Mouse (Mus musculus) midbrain, postnatal 0 days (tissue): Measurements from ENCODE around the gene Atp5mpl. TPM values are rescaled to one million over a fixed set of nuclear protein-coding genes. Genes with fewer than 3 reads are reported as not detected.

Experiments
- ATAC-seq: fragments of 200-750 bp; cut with Nextera tagmentation; 2 replicates; pipeline ENCODE4 v1.8.0; 2017; ENCODE audit warnings: moderate number of reproducible peaks, mild to moderate bottlenecking, moderate TSS enrichment, moderate library complexity; ENCODE audit not compliant: low FRiP score
- DNase-seq: peaks from one replicate; pipeline ENCODE4 v3.0.0-alpha.2; 2015; ENCODE audit warnings: low spot score
- H3K27ac ChIP-seq: fragments of 300-500 bp; sonication (generic); 2 replicates; pipeline ENCODE4 v1.5.1; 2014; ENCODE audit warnings: low read depth, mild to moderate bottlenecking, low read length, mixed read lengths
- H3K27me3 ChIP-seq: fragments of 300-500 bp; sonication (generic); 2 replicates; pipeline ENCODE4 v1.6.1; 2014; ENCODE audit warnings: low read length, control low read depth, mixed read lengths; ENCODE audit not compliant: insufficient read depth
- H3K36me3 ChIP-seq: fragments of 300-500 bp; sonication (generic); 2 replicates; pipeline ENCODE4 v1.6.1; 2014; ENCODE audit warnings: low read length, control low read depth, mixed read lengths; ENCODE audit not compliant: insufficient read depth
- H3K4me1 ChIP-seq: fragments of 300-500 bp; sonication (generic); 2 replicates; pipeline ENCODE4 v1.6.1; 2014; ENCODE audit warnings: mild to moderate bottlenecking, control low read depth, antibody characterized with exemption, low read length, mixed read lengths; ENCODE audit not compliant: insufficient read depth
- H3K4me2 ChIP-seq: fragments of 300-500 bp; sonication (generic); 2 replicates; pipeline ENCODE4 v1.6.1; 2014; ENCODE audit warnings: low read depth, mild to moderate bottlenecking, low read length, mixed read lengths; ENCODE audit not compliant: poor library complexity, severe bottlenecking
- H3K4me3 ChIP-seq: fragments of 300-500 bp; sonication (generic); 2 replicates; pipeline ENCODE4 v1.5.1; 2014; ENCODE audit warnings: low read depth, mild to moderate bottlenecking, low read length, moderate library complexity
- H3K9ac ChIP-seq: fragments of 300-500 bp; sonication (generic); replicated peaks from 2 replicates; pipeline ENCODE4 v1.6.1; 2014; ENCODE audit warnings: mild to moderate bottlenecking, low read length, moderate library complexity, mixed read lengths; ENCODE audit not compliant: poor library complexity, severe bottlenecking
- H3K9me3 ChIP-seq: fragments of 300-500 bp; sonication (generic); 2 replicates; pipeline ENCODE4 v1.6.1; 2016; ENCODE audit warnings: low read length, control low read depth
- CTCF ChIP-seq: IDR thresholded peaks from 2 replicates; pipeline ENCODE4 v1.5.1; 2016; ENCODE audit warnings: antibody characterized with exemption, mild to moderate bottlenecking
- WGBS: fragments of 180-500 bp; shearing (Covaris S2); extraction: QIAGEN DNeasy Blood & Tissue Kit; methylation state at CpG from one replicate; pipeline ENCODE4 v1.1.7; 2014; 5-methylcytosine and 5-hydroxymethylcytosine counted together
- polyA plus RNA-seq: library from polyadenylated mRNA; unstranded; fragments of >200 nt; fragmentation: Nextera tagmentation; extraction: Ambion mirVana; gene quantifications from 2 replicates; pipeline ENCODE4 v1.2.1, GENCODE M21; 2015
- total RNA-seq: library from RNA; depleted of rRNA; stranded (reverse); fragments of >200 nt; gene quantifications from 2 replicates; pipeline ENCODE4 v1.2.3, GENCODE M21; 2014

The Atp5mpl gene
- total and polyA plus RNA-seq, 2 experiments from 2014 or later = 371 to 836 TPM

DNA sequence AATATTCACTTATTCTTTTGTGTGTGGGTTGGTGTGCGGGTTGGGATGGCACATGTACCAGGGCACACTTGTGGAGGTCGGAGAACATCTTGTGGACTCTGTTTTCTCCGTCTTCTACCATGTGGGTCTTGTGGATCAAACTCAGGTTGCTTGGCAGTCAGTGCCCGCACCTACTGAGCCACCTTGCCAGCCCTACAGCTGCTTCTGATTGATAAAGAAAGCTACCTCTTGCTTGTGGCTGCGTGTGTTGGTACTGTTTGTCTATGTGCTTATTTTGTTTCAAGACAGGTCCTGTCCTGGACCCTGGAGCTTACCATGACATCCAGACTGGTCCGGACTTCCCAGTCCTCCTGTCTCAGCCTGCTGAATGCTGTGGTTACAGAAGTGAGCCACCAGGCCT lies 43.7 kb downstream of the Atp5mpl start:
- no peaks in the 10 kb centered on the region for H3K36me3 ChIP-seq
- no peak overlapping the region for H3K9ac ChIP-seq
- H3K9me3 ChIP-seq = no peaks in the 10 kb centered on the region
- no peak for ATAC-seq
- H3K27ac ChIP-seq = no peak overlapping the region
- no peak for DNase-seq
- no peaks in the 10 kb centered on the region for H3K4me1 ChIP-seq
- no peak overlapping the region for H3K4me2 ChIP-seq
- H3K4me3 ChIP-seq = no peak overlapping the region
- H3K27me3 ChIP-seq = no peaks in the 10 kb centered on the region
- TF ChIP-seq CTCF = no peak
- 85% methylated on average over 6 of the region's 6 CpGs for WGBS

DNA sequence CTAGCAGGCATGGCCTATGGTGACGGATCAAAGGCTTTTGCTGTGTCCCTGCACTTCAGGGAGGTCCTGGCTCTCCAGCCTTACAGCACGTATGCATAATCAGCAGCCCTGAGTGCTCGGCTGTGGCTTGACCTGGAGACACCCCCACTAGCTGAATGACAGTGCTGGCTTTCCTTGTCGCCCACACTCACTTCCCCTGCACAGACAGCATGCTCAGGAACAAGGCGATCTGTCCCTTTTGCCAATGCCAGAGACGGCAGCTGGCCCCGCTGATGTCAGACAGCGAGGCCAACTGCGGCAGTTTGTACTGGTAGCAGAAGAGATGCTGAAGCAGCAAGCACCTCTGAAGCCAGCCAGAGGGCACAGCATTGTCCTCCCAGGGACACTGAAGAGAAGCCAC lies 46.7 kb downstream of the Atp5mpl start:
- peak; percentile 75 for DNase-seq
- no peaks in the 10 kb centered on the region for H3K4me1 ChIP-seq
- no peak for TF ChIP-seq CTCF
- H3K36me3 ChIP-seq = no peaks in the 10 kb centered on the region
- ATAC-seq = no peak
- no peak overlapping the region for H3K9ac ChIP-seq
- no peak overlapping the region for H3K4me3 ChIP-seq
- H3K27me3 ChIP-seq = no peaks in the 10 kb centered on the region
- no peak overlapping the region for H3K27ac ChIP-seq
- H3K4me2 ChIP-seq = no peak overlapping the region
- no peaks in the 10 kb centered on the region for H3K9me3 ChIP-seq
- WGBS = 53% methylated on average over 9 of the region's 9 CpGs

DNA sequence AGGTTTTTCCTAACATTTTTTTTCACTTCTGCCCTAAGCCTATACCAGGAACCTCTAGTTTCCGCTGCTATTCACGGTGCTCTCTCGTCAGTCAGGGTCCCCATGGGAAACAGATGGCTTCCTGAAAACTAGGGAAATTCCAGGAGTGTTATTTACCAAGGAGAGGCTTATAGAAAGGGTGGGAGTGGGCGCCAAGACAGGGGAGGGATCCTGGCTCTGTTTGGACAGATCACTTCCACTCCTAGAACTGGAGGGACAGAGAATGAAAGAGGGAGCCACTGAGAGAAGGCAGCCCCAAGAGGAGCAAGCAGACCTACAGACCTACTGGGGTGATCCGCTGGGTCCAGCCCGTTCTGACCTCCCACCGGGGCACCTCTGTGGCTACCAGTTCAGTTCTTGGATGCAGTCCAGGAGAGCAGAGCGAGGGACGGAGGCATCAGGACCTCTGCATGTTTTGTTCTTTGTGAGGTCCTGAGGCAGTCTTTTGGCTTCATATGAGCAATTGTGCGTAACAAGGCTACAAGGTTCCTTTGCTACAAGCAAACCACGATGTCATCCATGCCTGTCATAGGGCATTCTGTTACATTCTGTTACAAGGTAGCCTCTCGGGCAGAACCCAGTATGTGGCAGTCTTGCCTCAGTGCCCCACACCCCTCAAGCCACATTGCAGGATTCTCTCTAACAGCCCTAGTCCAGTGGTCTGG lies 50.1 kb downstream of the Atp5mpl start:
- no peak overlapping the region for H3K9ac ChIP-seq
- no peaks in the 10 kb centered on the region for H3K36me3 ChIP-seq
- no peaks in the 10 kb centered on the region for H3K4me1 ChIP-seq
- no peaks in the 10 kb centered on the region for H3K9me3 ChIP-seq
- no peak for ATAC-seq
- H3K4me2 ChIP-seq = no peak overlapping the region
- no peak for DNase-seq
- H3K4me3 ChIP-seq = no peak overlapping the region
- H3K27ac ChIP-seq = no peak overlapping the region
- H3K27me3 ChIP-seq = no peaks in the 10 kb centered on the region
- WGBS = 55% methylated on average over 12 of the region's 12 CpGs
- TF ChIP-seq CTCF = no peak

DNA sequence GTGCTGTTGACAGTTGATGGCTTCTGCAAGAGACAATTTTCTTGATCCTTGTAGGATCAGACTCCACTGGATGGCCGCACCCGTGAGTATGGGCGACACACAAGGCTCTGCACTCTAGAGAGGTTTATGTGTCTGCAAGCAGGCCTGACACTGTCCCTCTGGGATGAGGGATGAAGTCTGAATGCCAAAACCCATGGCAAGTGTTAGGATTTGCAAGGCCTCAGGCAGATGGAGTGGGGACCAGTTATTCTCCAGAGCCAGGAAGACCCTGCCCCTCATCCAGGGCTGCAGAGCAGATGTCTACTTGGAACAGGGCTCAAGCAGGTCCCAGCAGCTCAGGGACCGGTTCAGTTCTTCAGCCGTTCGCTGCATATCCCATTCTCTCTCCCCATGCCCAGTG lies 51.0 kb downstream of the Atp5mpl start:
- no peak overlapping the region for H3K4me3 ChIP-seq
- no peak for TF ChIP-seq CTCF
- ATAC-seq (no peak), DNase-seq (no peak)
- H3K9me3 ChIP-seq = no peaks in the 10 kb centered on the region
- no peak overlapping the region for H3K27ac ChIP-seq
- H3K36me3 ChIP-seq = no peaks in the 10 kb centered on the region
- no peaks in the 10 kb centered on the region for H3K27me3 ChIP-seq
- no peaks in the 10 kb centered on the region for H3K4me1 ChIP-seq
- no peak overlapping the region for H3K9ac ChIP-seq
- 87% methylated on average over 6 of the region's 6 CpGs for WGBS
- no peak overlapping the region for H3K4me2 ChIP-seq

DNA sequence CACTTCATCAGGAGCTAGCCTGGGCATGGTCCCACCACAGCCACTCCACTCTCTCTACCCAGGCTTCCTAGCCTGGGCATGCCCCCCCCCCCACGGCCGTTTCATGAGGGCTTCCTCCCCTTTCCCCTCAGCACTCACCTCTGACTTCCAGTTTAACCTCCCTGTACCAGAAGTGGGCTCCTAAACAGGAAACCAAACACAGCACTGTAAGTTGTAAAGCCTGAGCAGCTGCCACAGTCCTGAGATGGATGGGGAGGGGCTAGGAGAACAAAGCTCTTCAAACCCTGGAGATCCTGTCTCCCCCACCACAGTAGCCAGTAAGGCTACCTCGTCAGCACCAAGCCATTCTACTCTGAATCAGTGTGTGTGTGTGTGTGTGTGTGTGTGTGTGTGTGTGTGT lies 52.7 kb downstream of the Atp5mpl start:
- Histone ChIP-seq H3K27ac (no peak overlapping the region), H3K4me2 (no peak overlapping the region), H3K4me3 (no peak overlapping the region), H3K4me1 (no peaks in the 10 kb centered on the region), H3K27me3 (no peaks in the 10 kb centered on the region), H3K36me3 (no peaks in the 10 kb centered on the region), H3K9me3 (no peaks in the 10 kb centered on the region), H3K9ac (no peak overlapping the region)
- no peak for ATAC-seq
- 32% methylated on average over 3 of the region's 3 CpGs for WGBS
- DNase-seq = no peak
- TF ChIP-seq CTCF = no peak

DNA sequence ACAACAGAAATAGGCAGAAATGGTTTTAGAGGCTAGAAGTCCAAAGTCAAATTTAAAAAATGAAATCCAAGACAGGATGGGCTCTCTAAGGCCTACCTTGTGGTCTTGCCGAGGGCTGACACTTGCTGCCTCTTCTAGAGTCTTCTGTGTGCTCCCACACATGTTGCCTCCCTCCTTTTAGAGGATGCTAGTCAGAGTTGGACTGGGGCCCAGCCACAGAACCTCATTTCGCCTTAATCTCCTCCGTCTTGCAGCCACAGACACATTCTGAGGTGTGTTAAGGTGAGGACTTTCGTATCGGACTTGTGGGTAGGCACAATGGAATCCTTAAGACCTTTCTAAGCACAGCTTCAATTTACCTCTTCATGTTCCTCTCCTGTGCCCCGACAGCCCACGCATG lies 54.0 kb downstream of the Atp5mpl start:
- ATAC-seq (no peak), DNase-seq (no peak)
- Histone ChIP-seq H3K4me3 (no peak overlapping the region), H3K9ac (no peak overlapping the region), H3K9me3 (no peaks in the 10 kb centered on the region), H3K4me1 (no peaks in the 10 kb centered on the region), H3K27me3 (no peaks in the 10 kb centered on the region), H3K4me2 (no peak overlapping the region), H3K36me3 (no peaks in the 10 kb centered on the region), H3K27ac (no peak overlapping the region)
- 87% methylated on average over 7 of the region's 7 CpGs for WGBS
- no peak for TF ChIP-seq CTCF
